Comparison of ENCODE assay signal across 18 mouse cellular contexts in the genomic region with DNA sequence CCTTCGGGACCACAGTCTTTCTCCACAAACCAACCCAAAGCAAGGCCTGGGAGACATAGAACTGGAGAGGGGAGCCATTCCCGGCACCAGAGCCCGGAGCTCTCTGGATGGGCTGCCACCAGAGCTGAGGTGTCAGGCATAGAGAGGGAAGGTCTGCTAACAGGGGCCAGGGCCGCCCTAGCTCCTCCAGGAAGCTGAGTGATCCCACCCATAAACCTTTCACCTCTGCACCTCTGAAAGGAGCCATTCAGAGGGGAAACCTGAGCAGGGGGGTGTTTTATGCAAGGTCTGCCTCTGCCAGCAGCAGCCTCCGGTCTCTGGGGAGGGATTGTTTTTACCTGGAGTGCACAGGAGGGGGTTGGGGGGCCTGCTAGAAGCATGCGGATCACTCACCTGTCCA.
DNase-seq lines count a peak whose midpoint lies in the region; ATAC-seq and TF ChIP-seq lines count a peak whose summit lies in the region.
"Had no signal": no experiment of that assay in that cellular context is flagged by ENCODE, and none has a peak within 500 bp of the region (broad histone marks: within the 10 kb centered on the region; RNA-seq: fewer than 3 reads in every experiment).

No protein-coding gene starts in this region.

- H3K9ac ChIP-seq in hindbrain, embryonic 14.5 days: no peak overlapping the region
- no peak overlapping the region for H3K9ac ChIP-seq in embryonic facial prominence, embryonic 14.5 days (ENCODE audit: low read depth, low read length)
- no peak overlapping the region for H3K9ac ChIP-seq in limb, embryonic 12.5 days (replicated peaks)
- no peak overlapping the region for H3K9ac ChIP-seq in midbrain, embryonic 13.5 days (replicated peaks)
- no peak overlapping the region for H3K9ac ChIP-seq in liver, postnatal 0 days (replicated peaks)
- H3K9ac ChIP-seq: forebrain, embryonic 12.5 days; forebrain, postnatal 0 days; heart, embryonic 15.5 days; hindbrain, embryonic 15.5 days had no signal

- H3K4me3 ChIP-seq in hindbrain, embryonic 10.5 days: no peak overlapping the region
- H3K4me3 ChIP-seq in hindbrain, embryonic 14.5 days (replicated peaks; ENCODE audit: low read length): no peak overlapping the region
- no peak overlapping the region for H3K4me3 ChIP-seq in embryonic facial prominence, embryonic 14.5 days (ENCODE audit: low read depth, low read length)
- H3K4me3 ChIP-seq in limb, embryonic 12.5 days (replicated peaks): no peak overlapping the region
- no peak overlapping the region for H3K4me3 ChIP-seq in midbrain, embryonic 13.5 days (replicated peaks)
- H3K4me3 ChIP-seq in liver, postnatal 0 days (ENCODE audit: low read depth, low read length): no peak overlapping the region
- H3K4me3 ChIP-seq: forebrain, embryonic 12.5 days; heart, adult 2 months; heart, embryonic 15.5 days; hindbrain, embryonic 15.5 days had no signal

- no peaks in the 10 kb centered on the region for H3K36me3 ChIP-seq in hindbrain, embryonic 10.5 days
- H3K36me3 ChIP-seq in hindbrain, embryonic 14.5 days (replicated peaks; ENCODE audit: control insufficient read depth, insufficient read depth): no peaks in the 10 kb centered on the region
- no peaks in the 10 kb centered on the region for H3K36me3 ChIP-seq in embryonic facial prominence, embryonic 14.5 days (ENCODE audit: control insufficient read depth, insufficient read depth, low read length)
- no peaks in the 10 kb centered on the region for H3K36me3 ChIP-seq in limb, embryonic 12.5 days
- no peaks in the 10 kb centered on the region for H3K36me3 ChIP-seq in midbrain, embryonic 13.5 days
- H3K36me3 ChIP-seq in liver, postnatal 0 days (replicated peaks; ENCODE audit: insufficient read depth, low read length): no peaks in the 10 kb centered on the region
- H3K36me3 ChIP-seq: forebrain, embryonic 12.5 days; heart, embryonic 15.5 days; hindbrain, embryonic 15.5 days had no signal

- H3K27ac ChIP-seq in hindbrain, embryonic 10.5 days: peak overlapping the region; percentile 50; the same call in 1 of the 2 replicates
- no peak overlapping the region for H3K27ac ChIP-seq in hindbrain, embryonic 14.5 days
- no peak overlapping the region for H3K27ac ChIP-seq in embryonic facial prominence, embryonic 14.5 days (replicated peaks; ENCODE audit: low read depth, low read length)
- peak overlapping the region; percentile 64 for H3K27ac ChIP-seq in limb, embryonic 12.5 days
- no peak overlapping the region for H3K27ac ChIP-seq in midbrain, embryonic 13.5 days
- no peak overlapping the region for H3K27ac ChIP-seq in liver, postnatal 0 days (ENCODE audit: low read depth)
- H3K27ac ChIP-seq: forebrain, embryonic 12.5 days; heart, adult 2 months; heart, embryonic 15.5 days; hindbrain, embryonic 15.5 days had no signal

- no peak for DNase-seq in hindbrain, embryonic 10.5 days (ENCODE audit: low spot score)
- no peak for DNase-seq in hindbrain, embryonic 14.5 days (ENCODE audit: low spot score)
- peak; percentile 45 for DNase-seq in embryonic facial prominence, embryonic 14.5 days (ENCODE audit: low spot score)
- no peak for DNase-seq in liver, postnatal 0 days
- no peak for DNase-seq in thymus, adult 18-20 months
- DNase-seq: adrenal gland, postnatal 14 days; cerebellum, adult 2 months; cerebellum, postnatal 10 days; forebrain, postnatal 0 days; gastrocnemius, postnatal 14 days; heart, adult 2 months; heart, postnatal 14 days had no signal

- TF ChIP-seq CTCF in liver, postnatal 0 days (IDR thresholded peaks at IDR 0.05; ENCODE audit: low read depth): no peak

- H3K9me3 ChIP-seq in hindbrain, embryonic 10.5 days: 0 out of 2 replicates have a peak, but pooled peaks cover 2% of the 10 kb centered on the region
- no peaks in the 10 kb centered on the region for H3K9me3 ChIP-seq in hindbrain, embryonic 14.5 days (ENCODE audit: control insufficient read depth, low read length)
- no peaks in the 10 kb centered on the region for H3K9me3 ChIP-seq in embryonic facial prominence, embryonic 14.5 days (ENCODE audit: control insufficient read depth, low read length)
- no peaks in the 10 kb centered on the region for H3K9me3 ChIP-seq in limb, embryonic 12.5 days
- no peaks in the 10 kb centered on the region for H3K9me3 ChIP-seq in midbrain, embryonic 13.5 days
- no peaks in the 10 kb centered on the region for H3K9me3 ChIP-seq in liver, postnatal 0 days (ENCODE audit: low read length)
- H3K9me3 ChIP-seq: forebrain, embryonic 12.5 days; heart, embryonic 15.5 days; hindbrain, embryonic 15.5 days had no signal

- WGBS in hindbrain, embryonic 10.5 days: 64% methylated on average over 6 of the region's 6 CpGs
- 68% methylated on average over 6 of the region's 6 CpGs for WGBS in hindbrain, embryonic 14.5 days
- WGBS in embryonic facial prominence, embryonic 14.5 days: 52% methylated on average over 6 of the region's 6 CpGs
- WGBS in limb, embryonic 12.5 days: 19% methylated on average over 6 of the region's 6 CpGs
- 69% methylated on average over 6 of the region's 6 CpGs for WGBS in midbrain, embryonic 13.5 days
- whole genome bisulfite sequencing in liver, postnatal 0 days (ENCODE audit: insufficient replicate concordance): 65% methylated on average over 6 of the region's 6 CpGs

- TF ChIP-seq EP300 in liver, postnatal 0 days (IDR thresholded peaks at IDR 0.05; ENCODE audit: low read depth): no peak

- ATAC-seq in hindbrain, embryonic 14.5 days (ENCODE audit: low FRiP score): no peak
- ATAC-seq in embryonic facial prominence, embryonic 14.5 days (ENCODE audit: low read depth): peak; percentile 53; the same call in 1 of the 2 replicates
- 0 out of 2 replicates have a peak, but pooled peaks have one; percentile 46 for ATAC-seq in limb, embryonic 12.5 days (ENCODE audit: insufficient number of reproducible peaks, insufficient read depth, low FRiP score, low TSS enrichment, low read depth)
- ATAC-seq in midbrain, embryonic 13.5 days: no peak
- no peak for ATAC-seq in liver, postnatal 0 days
- ATAC-seq: forebrain, postnatal 0 days had no signal

- peaks cover 7% of the 10 kb centered on the region for H3K4me1 ChIP-seq in hindbrain, embryonic 10.5 days (replicated peaks)
- H3K4me1 ChIP-seq in hindbrain, embryonic 14.5 days (replicated peaks; ENCODE audit: control insufficient read depth, insufficient read depth, low read length): no peaks in the 10 kb centered on the region
- no peaks in the 10 kb centered on the region for H3K4me1 ChIP-seq in embryonic facial prominence, embryonic 14.5 days (ENCODE audit: control insufficient read depth, insufficient read depth, low read length)
- peaks cover 18% of the 10 kb centered on the region for H3K4me1 ChIP-seq in limb, embryonic 12.5 days (replicated peaks)
- H3K4me1 ChIP-seq in midbrain, embryonic 13.5 days (replicated peaks): no peaks in the 10 kb centered on the region
- H3K4me1 ChIP-seq in liver, postnatal 0 days (ENCODE audit: insufficient read depth): no peaks in the 10 kb centered on the region
- H3K4me1 ChIP-seq: forebrain, embryonic 12.5 days; heart, embryonic 15.5 days; hindbrain, embryonic 15.5 days had no signal

- peaks cover 13% of the 10 kb centered on the region for H3K27me3 ChIP-seq in hindbrain, embryonic 10.5 days (ENCODE audit: insufficient read depth, poor library complexity, severe bottlenecking)
- no peaks in the 10 kb centered on the region for H3K27me3 ChIP-seq in hindbrain, embryonic 14.5 days (ENCODE audit: control insufficient read depth, insufficient read depth, low read length)
- H3K27me3 ChIP-seq in embryonic facial prominence, embryonic 14.5 days (replicated peaks; ENCODE audit: control insufficient read depth, insufficient read depth, low read length): no peaks in the 10 kb centered on the region
- H3K27me3 ChIP-seq in limb, embryonic 12.5 days: peaks cover 13% of the 10 kb centered on the region
- no peaks in the 10 kb centered on the region for H3K27me3 ChIP-seq in midbrain, embryonic 13.5 days
- H3K27me3 ChIP-seq in liver, postnatal 0 days (ENCODE audit: insufficient read depth, low read length): no peaks in the 10 kb centered on the region
- H3K27me3 ChIP-seq: hindbrain, embryonic 15.5 days had no signal

- no peak overlapping the region for H3K4me2 ChIP-seq in hindbrain, embryonic 14.5 days (replicated peaks)
- no peak overlapping the region for H3K4me2 ChIP-seq in embryonic facial prominence, embryonic 14.5 days (ENCODE audit: low read depth, low read length)
- H3K4me2 ChIP-seq in limb, embryonic 12.5 days: no peak overlapping the region; the same call in 1 of the 2 replicates
- H3K4me2 ChIP-seq in midbrain, embryonic 13.5 days (replicated peaks): no peak overlapping the region
- no peak overlapping the region for H3K4me2 ChIP-seq in liver, postnatal 0 days (ENCODE audit: low read depth, low read length)
- H3K4me2 ChIP-seq: forebrain, embryonic 12.5 days; heart, embryonic 11.5 days; heart, embryonic 15.5 days; hindbrain, embryonic 15.5 days had no signal

Comparison
In these comparisons a context has a peak if more than half of its experiments do, and no peak if none do; other contexts are left out.
1. H3K27ac ChIP-seq: peak in hindbrain, embryonic 10.5 days (single experiment) and limb, embryonic 12.5 days (single experiment); none in hindbrain, embryonic 14.5 days (single experiment), embryonic facial prominence, embryonic 14.5 days (single experiment), midbrain, embryonic 13.5 days (single experiment) and liver, postnatal 0 days (single experiment).
2. ATAC-seq: peak in embryonic facial prominence, embryonic 14.5 days (single experiment) and limb, embryonic 12.5 days (single experiment); none in hindbrain, embryonic 14.5 days (single experiment), midbrain, embryonic 13.5 days (single experiment) and liver, postnatal 0 days (single experiment).